Mouse (Mus musculus) kidney, embryonic 15.5 days (tissue): ENCODE results near the gene Tctn1. TPM values are rescaled to one million over a fixed set of nuclear protein-coding genes. Genes with fewer than 3 reads are reported as not detected.
A peak's percentile ranks its signal among the peaks of the same experiment; 100 is the strongest.

Experiments
- ATAC-seq: fragments of 200-750 bp; cut with Nextera tagmentation; replicated peaks from 2 replicates; pipeline ENCODE4 v1.8.0; 2017; ENCODE audit warnings: moderate TSS enrichment; ENCODE audit not compliant: low FRiP score
- H3K27ac ChIP-seq: fragments of 300-500 bp; sonication (generic); 2 replicates; pipeline ENCODE4 v1.5.1; 2015; ENCODE audit warnings: mild to moderate bottlenecking, inconsistent platforms
- H3K27me3 ChIP-seq: fragments of 300-500 bp; sonication (generic); 2 replicates; pipeline ENCODE4 v1.6.1; 2015; ENCODE audit warnings: inconsistent platforms
- H3K36me3 ChIP-seq: fragments of 300-500 bp; sonication (generic); 2 replicates; pipeline ENCODE4 v1.6.1; 2015; ENCODE audit warnings: inconsistent platforms
- H3K4me1 ChIP-seq: fragments of 300-500 bp; sonication (generic); 2 replicates; pipeline ENCODE4 v1.6.1; 2015; ENCODE audit warnings: inconsistent platforms
- H3K4me2 ChIP-seq: fragments of 300-500 bp; sonication (generic); 2 replicates; pipeline ENCODE4 v1.6.1; 2015; ENCODE audit warnings: moderate library complexity, mild to moderate bottlenecking, inconsistent platforms
- H3K4me3 ChIP-seq: fragments of 300-500 bp; sonication (generic); replicated peaks from 2 replicates; pipeline ENCODE4 v1.5.1; 2015; ENCODE audit warnings: mild to moderate bottlenecking, inconsistent platforms
- H3K9ac ChIP-seq: fragments of 300-500 bp; sonication (generic); 2 replicates; pipeline ENCODE4 v1.6.1; 2015; ENCODE audit warnings: mild to moderate bottlenecking, inconsistent platforms
- H3K9me3 ChIP-seq: fragments of 300-500 bp; sonication (generic); replicated peaks from 2 replicates; pipeline ENCODE4 v1.6.1; 2016; ENCODE audit warnings: inconsistent platforms
- WGBS: fragments of 180-500 bp; shearing (Covaris S2); methylation state at CpG from one replicate; pipeline ENCODE4 v1.1.7; 2015; ENCODE audit warnings: mixed read lengths; 5-methylcytosine and 5-hydroxymethylcytosine counted together
- polyA plus RNA-seq: library from polyadenylated mRNA; unstranded; fragments of >200 nt; fragmentation: Nextera tagmentation; extraction: Ambion mirVana; gene quantifications from 2 replicates; pipeline ENCODE4 v1.2.1, GENCODE M21; 2015

Tctn1 gene
- polyA plus RNA-seq, result 6.4 and 6.7 TPM in 2 replicates

DNA sequence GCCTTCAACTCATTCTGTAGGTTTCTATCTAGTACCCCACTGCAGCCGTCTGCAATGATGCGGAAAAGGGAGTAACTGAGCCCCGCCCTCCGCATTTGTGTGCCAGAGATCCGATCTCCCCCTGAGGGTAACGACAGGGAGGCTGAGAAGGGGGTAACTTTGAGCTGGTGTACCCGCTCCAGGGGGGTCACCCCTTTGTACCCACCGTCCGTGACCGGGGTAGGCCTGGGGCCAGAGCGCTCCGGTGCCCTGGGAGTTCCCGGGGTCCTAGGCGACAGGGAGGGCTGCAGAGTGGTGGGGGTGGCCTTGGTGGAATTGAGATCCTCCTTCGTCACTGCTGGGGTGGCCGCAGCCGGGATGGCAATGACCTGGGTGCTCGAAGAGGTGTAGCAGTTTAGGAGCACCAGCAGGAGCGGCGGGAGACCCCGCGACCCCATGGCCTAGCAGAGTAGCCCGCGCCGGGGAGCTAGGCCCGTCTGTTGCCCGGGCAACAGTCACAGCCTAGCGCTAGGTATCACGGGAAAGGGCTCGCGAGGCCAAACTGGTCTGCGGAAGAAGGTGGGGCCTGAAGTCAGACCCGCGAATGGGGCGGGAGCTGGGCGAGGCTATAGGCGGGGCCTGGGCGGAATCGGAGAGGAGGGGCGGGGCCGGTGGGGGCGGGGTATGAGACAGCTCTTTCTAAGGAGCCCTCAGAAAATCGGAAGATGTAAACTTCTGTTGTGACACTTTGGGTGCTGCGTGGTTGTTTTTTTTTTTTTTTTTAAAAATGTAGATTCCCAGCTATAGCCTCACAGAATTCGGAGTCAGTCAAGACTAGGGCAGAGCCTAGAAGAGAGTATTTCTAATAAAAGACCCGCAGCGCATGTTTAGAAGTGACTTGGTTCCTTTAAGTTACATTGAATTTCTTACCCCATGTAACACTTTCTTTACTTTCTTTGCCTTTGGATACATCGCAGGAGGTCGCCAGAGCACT lies at the start of gene Tctn1:
Gene Tctn1 (minus strand): TSS at position 528 of the 973 bp plus-strand sequence.
- Histone ChIP-seq H3K4me2 (peak within 1 kb of the TSS; percentile 74), H3K9ac (peak within 1 kb of the TSS; percentile 78), H3K4me3 (peak within 1 kb of the TSS; percentile 74), H3K36me3 (peaks cover 23% of the 10 kb centered on the region), H3K27ac (peak within 1 kb of the TSS; percentile 91), H3K27me3 (no peaks in the 10 kb centered on the region), H3K4me1 (peaks cover 17% of the 10 kb centered on the region), H3K9me3 (no peaks in the 10 kb centered on the region)
- ATAC-seq, result peak; percentile 99
- 2% methylated on average over 49 of the region's 49 CpGs for WGBS

DNA sequence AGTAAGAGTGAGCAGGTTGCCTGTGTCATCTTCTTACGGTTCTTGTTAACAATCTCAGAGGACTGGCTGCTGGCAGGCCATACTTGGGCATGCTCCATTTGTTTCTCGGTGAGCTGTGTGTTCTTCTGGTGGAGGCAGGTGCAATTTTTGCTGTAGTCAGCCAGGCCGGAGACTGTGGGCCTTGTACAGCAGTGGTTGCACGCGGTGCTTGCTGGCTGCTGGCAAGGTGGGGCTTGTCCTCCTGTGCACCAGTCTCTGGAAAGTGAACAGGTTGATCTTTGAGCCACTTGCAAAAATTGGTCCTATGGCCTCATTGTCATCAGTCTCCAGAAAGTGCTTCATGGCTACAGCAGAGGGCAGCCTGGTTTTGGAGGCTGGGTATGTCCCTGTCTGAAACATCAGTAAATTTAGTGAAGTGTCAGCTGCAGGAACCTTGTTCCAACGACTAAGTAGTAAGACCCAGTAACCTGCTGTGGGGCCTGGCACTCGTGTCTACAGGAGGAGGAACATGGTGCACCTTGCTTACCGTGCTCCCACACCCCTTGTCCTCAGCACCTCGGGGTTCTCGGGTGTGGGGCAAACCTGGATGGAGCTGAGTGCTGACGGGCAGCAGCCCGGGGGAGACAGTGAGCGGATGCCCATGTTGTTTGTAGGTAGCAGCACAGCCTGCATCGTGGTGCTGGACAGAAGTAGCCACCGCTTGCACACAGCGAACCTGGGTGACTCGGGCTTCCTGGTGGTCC lies 48.9 kb upstream of the Tctn1 start:
- no peak overlapping the region for H3K4me2 ChIP-seq
- peaks cover 57% of the 10 kb centered on the region for H3K36me3 ChIP-seq
- no peaks in the 10 kb centered on the region for H3K27me3 ChIP-seq
- H3K4me1 ChIP-seq, result peaks cover 17% of the 10 kb centered on the region
- 83% methylated on average over 17 of the region's 17 CpGs for WGBS
- no peak overlapping the region for H3K9ac ChIP-seq
- no peak for ATAC-seq
- no peaks in the 10 kb centered on the region for H3K9me3 ChIP-seq
- H3K4me3 ChIP-seq, result no peak overlapping the region
- H3K27ac ChIP-seq, result no peak overlapping the region

DNA sequence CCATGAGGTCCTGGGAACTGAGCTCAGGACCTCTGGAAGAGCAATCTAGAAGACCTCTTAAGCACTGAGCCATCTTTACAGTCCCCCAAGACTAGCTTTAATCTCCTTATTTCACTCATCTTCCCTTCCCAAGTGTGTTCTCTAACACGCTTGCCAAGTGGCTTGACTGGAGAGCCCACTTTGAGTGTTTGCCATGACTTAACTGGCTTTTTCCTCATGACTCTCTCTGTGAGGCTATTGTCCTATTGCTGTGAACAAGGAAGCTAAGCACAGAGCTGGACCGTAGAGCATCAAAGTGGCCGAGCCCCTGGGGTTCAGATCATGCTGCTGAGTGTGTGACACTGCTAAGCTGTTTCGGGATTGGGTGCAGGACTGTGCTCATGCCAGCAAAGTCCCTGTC lies 48.1 kb upstream of the Tctn1 start:
- WGBS, result 97% methylated on average over 4 of the region's 4 CpGs

DNA sequence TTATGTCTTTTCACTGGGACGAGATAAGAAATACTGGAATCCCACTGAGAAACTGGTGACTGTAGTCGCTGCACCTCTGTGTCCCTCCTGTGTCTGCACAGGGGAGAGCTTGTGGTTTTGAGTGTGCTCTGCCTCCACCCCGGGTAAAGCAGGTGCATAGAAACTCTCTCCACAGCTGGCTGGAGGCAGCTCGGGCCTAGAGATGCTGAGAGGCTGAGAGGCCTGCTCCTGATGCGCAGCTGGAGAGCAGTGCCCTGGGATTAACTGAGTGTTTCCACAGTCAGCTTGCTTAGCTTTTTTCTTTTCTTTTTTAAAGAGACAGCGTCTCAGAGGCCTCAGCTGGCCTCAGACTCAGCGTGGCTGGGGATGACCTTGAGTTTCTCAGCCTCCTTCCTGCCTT lies 47.4 kb upstream of the Tctn1 start:
- H3K4me2 ChIP-seq, result no peak overlapping the region
- WGBS, result 79% methylated on average over 7 of the region's 7 CpGs
- peaks cover 50% of the 10 kb centered on the region for H3K36me3 ChIP-seq
- no peak overlapping the region for H3K4me3 ChIP-seq
- no peak overlapping the region for H3K27ac ChIP-seq
- H3K9me3 ChIP-seq, result no peaks in the 10 kb centered on the region
- H3K27me3 ChIP-seq, result no peaks in the 10 kb centered on the region
- no peak overlapping the region for H3K9ac ChIP-seq
- peaks cover 17% of the 10 kb centered on the region for H3K4me1 ChIP-seq
- ATAC-seq, result no peak

More for the DNA sequence above, 48.1 kb upstream of the Tctn1 start:
- H3K9me3 ChIP-seq, result no peaks in the 10 kb centered on the region
- peaks cover 54% of the 10 kb centered on the region for H3K36me3 ChIP-seq
- H3K27ac ChIP-seq, result no peak overlapping the region
- no peak overlapping the region for H3K4me3 ChIP-seq
- no peak overlapping the region for H3K4me2 ChIP-seq
- no peak for ATAC-seq
- no peaks in the 10 kb centered on the region for H3K27me3 ChIP-seq
- no peak overlapping the region for H3K9ac ChIP-seq
- H3K4me1 ChIP-seq, result peaks cover 17% of the 10 kb centered on the region

DNA sequence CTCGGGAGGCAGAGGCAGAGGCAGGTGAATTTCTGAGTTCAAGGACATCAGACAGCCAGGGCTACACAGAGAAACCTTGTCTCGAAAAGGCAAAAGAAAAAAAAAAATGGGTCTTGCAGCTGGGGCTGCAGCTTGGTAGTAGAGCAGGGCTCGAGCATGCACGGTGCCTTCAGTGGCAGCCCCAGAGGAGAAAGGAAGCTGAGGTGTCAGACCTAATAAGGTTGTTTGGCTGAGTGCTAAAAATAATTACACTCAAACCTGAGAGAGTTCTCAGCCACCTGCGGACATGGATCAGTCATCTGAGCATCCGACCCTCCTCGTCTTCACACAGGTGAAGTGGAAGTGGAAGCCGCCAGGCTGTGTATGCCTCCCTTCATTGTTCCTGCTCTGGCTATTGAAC lies 46.4 kb upstream of the Tctn1 start:
- Histone ChIP-seq H3K4me3 (no peak overlapping the region), H3K4me2 (no peak overlapping the region), H3K9ac (no peak overlapping the region), H3K27ac (no peak overlapping the region), H3K27me3 (no peaks in the 10 kb centered on the region), H3K9me3 (no peaks in the 10 kb centered on the region), H3K36me3 (peaks cover 43% of the 10 kb centered on the region), H3K4me1 (peaks cover 17% of the 10 kb centered on the region)
- 85% methylated on average over 8 of the region's 8 CpGs for WGBS
- ATAC-seq, result no peak

DNA sequence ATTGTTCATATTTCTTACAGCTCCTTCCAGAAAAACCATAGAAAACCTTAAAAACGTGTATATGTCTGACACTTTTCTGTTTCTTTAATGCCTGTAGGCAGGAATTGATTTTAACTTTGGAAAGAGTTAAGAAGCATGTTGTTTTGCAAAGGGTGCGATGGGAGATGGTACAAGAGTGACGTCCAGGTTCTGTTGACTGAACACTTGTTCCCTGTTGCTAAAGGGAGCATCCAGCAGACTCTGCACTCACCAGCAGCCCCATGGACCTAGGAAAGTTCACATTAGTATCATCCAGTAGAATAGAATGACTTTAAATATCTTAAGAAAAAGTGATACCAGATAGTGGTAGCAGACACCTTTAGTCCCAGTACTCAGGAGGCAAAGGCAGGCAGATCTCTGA lies 42.3 kb upstream of the Tctn1 start:
- no peak overlapping the region for H3K4me3 ChIP-seq
- H3K9ac ChIP-seq, result no peak overlapping the region
- no peak overlapping the region for H3K27ac ChIP-seq
- 90% methylated on average over 3 of the region's 3 CpGs for WGBS
- H3K36me3 ChIP-seq, result peaks cover 15% of the 10 kb centered on the region; the same call in 1 of the 2 replicates
- peaks cover 31% of the 10 kb centered on the region for H3K4me1 ChIP-seq
- no peaks in the 10 kb centered on the region for H3K9me3 ChIP-seq
- no peaks in the 10 kb centered on the region for H3K27me3 ChIP-seq
- no peak overlapping the region for H3K4me2 ChIP-seq
- no peak for ATAC-seq

DNA sequence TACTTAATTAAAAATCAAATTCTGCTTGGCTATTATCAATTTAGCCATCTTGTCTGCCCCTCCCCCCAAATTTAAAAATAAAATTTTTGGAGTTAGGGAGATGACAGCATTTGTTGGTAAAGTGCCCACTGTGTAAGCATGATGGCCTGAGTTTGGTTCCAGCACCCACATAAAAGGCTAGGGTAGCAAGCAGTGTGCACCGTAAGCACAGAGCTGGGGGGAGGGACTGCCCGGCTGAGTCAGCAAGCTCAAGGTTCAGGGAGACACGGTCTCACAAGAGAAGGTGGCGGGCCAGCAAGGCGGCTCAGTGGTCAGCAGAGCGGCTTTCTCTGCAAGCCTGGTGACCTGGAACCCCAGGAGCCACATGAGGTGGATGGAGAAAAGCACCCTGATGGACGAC lies 41.2 kb upstream of the Tctn1 start:
- no peak overlapping the region for H3K27ac ChIP-seq
- H3K36me3 ChIP-seq, result peaks cover 9% of the 10 kb centered on the region; the same call in 1 of the 2 replicates
- no peaks in the 10 kb centered on the region for H3K27me3 ChIP-seq
- ATAC-seq, result no peak
- no peak overlapping the region for H3K9ac ChIP-seq
- H3K4me1 ChIP-seq, result peaks cover 31% of the 10 kb centered on the region
- H3K4me3 ChIP-seq, result no peak overlapping the region
- H3K9me3 ChIP-seq, result no peaks in the 10 kb centered on the region
- 91% methylated on average over 7 of the region's 7 CpGs for WGBS
- H3K4me2 ChIP-seq, result no peak overlapping the region

DNA sequence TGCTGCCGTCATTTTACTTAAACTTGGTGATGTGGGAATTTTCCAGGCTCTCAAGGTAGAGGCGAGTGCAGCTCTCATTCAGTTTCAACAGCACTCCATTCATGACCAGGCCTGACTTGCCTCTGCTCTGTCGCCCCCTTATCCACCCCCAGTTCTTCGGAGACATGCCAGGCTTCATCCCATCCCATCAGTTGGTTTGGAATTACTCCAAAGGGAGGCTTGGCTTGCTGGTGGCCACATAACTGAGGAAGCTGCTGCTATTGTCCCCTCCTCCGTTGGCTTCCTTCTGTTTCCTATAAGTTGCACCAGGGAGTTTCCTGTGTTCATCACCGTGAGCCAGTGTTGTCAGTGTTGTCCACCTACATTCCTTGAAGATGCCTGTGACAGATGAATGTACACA lies 40.3 kb upstream of the Tctn1 start:
- H3K9me3 ChIP-seq, result no peaks in the 10 kb centered on the region
- H3K36me3 ChIP-seq, result peaks cover 9% of the 10 kb centered on the region; the same call in 1 of the 2 replicates
- no peak overlapping the region for H3K4me3 ChIP-seq
- peaks cover 31% of the 10 kb centered on the region for H3K4me1 ChIP-seq
- H3K9ac ChIP-seq, result no peak overlapping the region
- no peak for ATAC-seq
- no peaks in the 10 kb centered on the region for H3K27me3 ChIP-seq
- H3K4me2 ChIP-seq, result no peak overlapping the region
- H3K27ac ChIP-seq, result 0 out of 2 replicates have a peak overlapping the region, but pooled peaks have one; percentile 22
- WGBS, result 76% methylated on average over 6 of the region's 6 CpGs

DNA sequence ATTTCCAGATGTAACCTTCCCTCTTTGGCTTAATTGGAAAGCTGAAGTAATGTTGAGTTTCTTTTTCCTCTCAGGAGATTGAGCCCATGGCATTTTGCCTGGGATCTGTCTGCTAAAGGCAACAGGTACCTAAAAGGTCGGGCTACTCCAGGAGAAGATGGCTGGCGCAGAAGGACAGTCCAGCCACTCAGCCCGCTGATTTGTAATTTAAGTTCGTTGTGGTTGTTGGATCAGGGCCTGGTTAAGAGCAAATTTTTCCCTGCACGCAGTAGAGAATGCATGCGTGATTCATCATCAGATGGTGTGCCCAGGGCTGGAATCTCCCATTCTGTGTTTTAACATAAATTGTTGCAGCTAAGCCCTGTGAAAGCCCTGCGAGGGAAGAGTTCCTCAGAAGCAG lies 39.7 kb upstream of the Tctn1 start:
- H3K36me3 ChIP-seq, result peaks cover 9% of the 10 kb centered on the region; the same call in 1 of the 2 replicates
- H3K27me3 ChIP-seq, result no peaks in the 10 kb centered on the region
- peaks cover 31% of the 10 kb centered on the region for H3K4me1 ChIP-seq
- H3K9me3 ChIP-seq, result no peaks in the 10 kb centered on the region
- H3K27ac ChIP-seq, result peak overlapping the region; percentile 22; the same call in 1 of the 2 replicates
- WGBS, result 77% methylated on average over 7 of the region's 7 CpGs
- H3K4me2 ChIP-seq, result 0 out of 2 replicates have a peak overlapping the region, but pooled peaks have one; percentile 12
- H3K4me3 ChIP-seq, result no peak overlapping the region
- ATAC-seq, result no peak
- no peak overlapping the region for H3K9ac ChIP-seq

DNA sequence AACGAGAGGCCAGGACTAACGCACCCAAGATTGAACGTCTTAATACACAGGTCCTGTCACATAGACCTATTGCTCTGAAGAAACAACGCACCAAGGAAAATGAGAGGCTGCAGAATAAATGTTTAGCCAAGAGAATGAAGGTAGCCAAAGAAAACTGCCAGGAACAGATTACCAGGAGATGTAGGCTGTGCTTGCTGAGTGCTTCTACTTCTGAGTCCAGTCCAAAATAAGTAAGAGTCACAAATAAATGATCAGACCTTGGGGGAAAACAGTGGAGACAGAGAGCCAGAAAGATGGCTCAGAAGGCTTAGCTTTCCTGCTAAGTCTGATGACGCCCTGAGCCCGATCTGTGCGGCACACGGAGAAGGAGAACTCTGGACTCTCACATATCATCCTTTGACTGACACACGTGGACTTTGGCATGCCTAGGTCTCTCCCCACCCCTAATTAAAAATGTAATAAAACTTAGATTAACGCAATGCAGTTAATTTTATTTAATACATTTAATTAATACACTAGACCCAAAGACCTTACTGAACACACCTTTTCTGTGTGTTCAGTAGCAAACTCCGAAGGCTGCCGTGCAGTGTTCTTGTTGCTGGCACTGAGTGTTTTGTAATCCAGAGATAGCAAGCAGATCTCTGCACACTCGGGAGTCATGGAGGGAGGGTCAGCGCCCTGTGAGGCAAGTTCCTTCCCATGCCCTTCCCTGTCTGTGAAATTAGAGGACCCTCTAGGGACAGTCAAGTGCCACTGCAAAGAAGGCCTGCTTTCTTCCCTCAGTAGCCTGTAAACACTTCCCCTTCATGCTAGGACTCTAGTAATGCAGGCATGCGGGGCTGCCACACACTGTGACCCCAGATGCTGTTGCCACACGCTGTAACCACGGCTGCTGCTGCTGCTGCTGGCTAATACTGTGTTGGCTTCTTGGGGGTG lies 38.8 kb upstream of the Tctn1 start:
- Histone ChIP-seq H3K4me1 (peaks cover 31% of the 10 kb centered on the region), H3K9ac (no peak overlapping the region), H3K27ac (peak overlapping the region; percentile 18), H3K9me3 (no peaks in the 10 kb centered on the region), H3K4me3 (no peak overlapping the region), H3K36me3 (peaks cover 4% of the 10 kb centered on the region; the same call in 1 of the 2 replicates), H3K4me2 (no peak overlapping the region), H3K27me3 (no peaks in the 10 kb centered on the region)
- WGBS, result 65% methylated on average over 17 of the region's 17 CpGs
- no peak for ATAC-seq

DNA sequence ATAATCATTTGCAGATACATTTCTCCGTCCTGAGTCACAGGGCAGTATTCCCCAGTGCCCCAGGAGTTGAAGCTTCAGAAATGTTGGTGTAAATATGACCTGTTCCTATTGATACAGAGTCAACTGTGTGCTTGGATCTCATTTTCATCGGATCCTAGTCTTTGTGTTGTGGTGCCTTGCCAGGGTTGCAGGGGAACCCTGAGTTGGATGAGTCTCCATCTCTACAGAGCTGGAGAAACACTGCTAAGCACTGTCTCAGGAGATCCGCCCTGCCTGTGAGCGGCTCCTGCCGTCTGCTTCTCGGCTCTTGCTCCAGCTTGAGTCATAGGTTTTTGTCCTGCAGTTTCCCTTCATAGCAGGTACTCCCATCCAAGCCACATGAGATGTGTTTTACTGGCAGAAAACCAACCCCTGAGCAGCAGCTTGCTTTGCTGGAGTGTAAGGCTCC lies 35.8 kb upstream of the Tctn1 start:
- no peak for ATAC-seq

More for the DNA sequence above, 35.8 kb upstream of the Tctn1 start:
- WGBS, result 91% methylated on average over 6 of the region's 6 CpGs
- peaks cover 31% of the 10 kb centered on the region for H3K4me1 ChIP-seq
- H3K9ac ChIP-seq, result no peak overlapping the region
- no peaks in the 10 kb centered on the region for H3K27me3 ChIP-seq
- H3K4me2 ChIP-seq, result no peak overlapping the region
- H3K27ac ChIP-seq, result no peak overlapping the region
- no peaks in the 10 kb centered on the region; the same call in 1 of the 2 replicates for H3K36me3 ChIP-seq
- H3K4me3 ChIP-seq, result no peak overlapping the region
- no peaks in the 10 kb centered on the region for H3K9me3 ChIP-seq
